Mouse (Mus musculus): ENCODE data around the gene Ptov1. TPM values are rescaled to one million over a fixed set of nuclear protein-coding genes. Genes with fewer than 3 reads are reported as not detected.

The Ptov1 gene
- total and polyA plus RNA-seq, 3 experiments = 46.4 to 168 TPM; not detected in 1

GRCm38 (mm10) chr7:44888256-44889105, 18.9 kb upstream of the Ptov1 start:
- DNase-seq (ENCODE audit: low read depth, low spot score) = no peak
- Histone ChIP-seq H3K4me1 (ENCODE audit: control insufficient read depth in 1 of 2, insufficient read depth in 2 of 2, low read length in 2 of 2) (peaks cover 0 to 16% of the 10 kb centered on the region in 2 experiments; a peak in 2 of 4 replicates), H3K4me3 (ENCODE audit: control insufficient read depth in 1 of 2, insufficient read depth in 1 of 2, low read depth in 2 of 2, low read length in 2 of 2) (no peak overlapping the region), H3K27ac (ENCODE audit: control insufficient read depth, low read depth, low read length) (no peak overlapping the region), H3K9me3 (replicated peaks; ENCODE audit: insufficient read depth, low read length) (no peaks in the 10 kb centered on the region), H3K9ac (ENCODE audit: control insufficient read depth, low read depth, low read length, poor library complexity, severe bottlenecking) (no peak overlapping the region), H3K79me2 (ENCODE audit: control insufficient read depth, insufficient read depth, low read length, poor library complexity) (peaks cover 25% of the 10 kb centered on the region), H3K36me3 (ENCODE audit: control insufficient read depth in 1 of 2, insufficient read depth in 2 of 2, low read length in 2 of 2) (peaks cover 2 to 4% of the 10 kb centered on the region in 2 experiments; a peak in 3 of 4 replicates), H3K27me3 (ENCODE audit: control insufficient read depth in 1 of 2, insufficient read depth in 2 of 2, low read length in 2 of 2) (no peaks in the 10 kb centered on the region)
- no peak for TF ChIP-seq NELFE (IDR thresholded peaks at IDR 0.05; ENCODE audit: low read depth, low read length)
- TF ChIP-seq GATA1 (IDR thresholded peaks at IDR 0.05; ENCODE audit: low read depth, low read length) = no peak

- Histone ChIP-seq H3K27me3 (ENCODE audit: control insufficient read depth in 1 of 2, insufficient read depth in 2 of 2, low read length in 2 of 2) (no peaks in the 10 kb centered on the region), H3K27ac (ENCODE audit: control insufficient read depth, low read depth, low read length) (no peak overlapping the region), H3K4me3 (ENCODE audit: control insufficient read depth in 1 of 2, insufficient read depth in 1 of 2, low read depth in 2 of 2, low read length in 2 of 2) (no peak overlapping the region), H3K36me3 (ENCODE audit: control insufficient read depth in 1 of 2, insufficient read depth in 2 of 2, low read length in 2 of 2) (peaks cover 2 to 4% of the 10 kb centered on the region in 2 experiments; a peak in 2 of 4 replicates), H3K79me2 (ENCODE audit: control insufficient read depth, insufficient read depth, low read length, poor library complexity) (peaks cover 23% of the 10 kb centered on the region), H3K9me3 (replicated peaks; ENCODE audit: insufficient read depth, low read length) (no peaks in the 10 kb centered on the region), H3K9ac (ENCODE audit: control insufficient read depth, low read depth, low read length, poor library complexity, severe bottlenecking) (no peak overlapping the region), H3K4me1 (ENCODE audit: control insufficient read depth in 1 of 2, insufficient read depth in 2 of 2, low read length in 2 of 2) (peaks cover 0 to 14% of the 10 kb centered on the region in 2 experiments; a peak in 2 of 4 replicates)
- DNase-seq (ENCODE audit: low read depth, low spot score) = no peak
- no peak for TF ChIP-seq MAX (IDR thresholded peaks at IDR 0.05; ENCODE audit: low read length)
- no peak for TF ChIP-seq ETS1 (IDR thresholded peaks at IDR 0.05; ENCODE audit: low read depth, low read length)
- no peak for TF ChIP-seq KAT2A (conservative IDR thresholded peaks at IDR 0.05; ENCODE audit: low read depth, low read length)
- no peak for TF ChIP-seq UBTF (IDR thresholded peaks at IDR 0.05; ENCODE audit: borderline replicate concordance, insufficient read depth, low read depth, low read length)
- no peak for TF ChIP-seq ZKSCAN1 (IDR thresholded peaks at IDR 0.05; ENCODE audit: low read depth, low read length)
- TF ChIP-seq GATA1 (IDR thresholded peaks at IDR 0.05; ENCODE audit: low read depth, low read length) = no peak
- no peak for TF ChIP-seq POLR2AphosphoS2 (IDR thresholded peaks at IDR 0.05; ENCODE audit: low read length)
- TF ChIP-seq MYB (IDR thresholded peaks at IDR 0.05; ENCODE audit: low read depth, low read length) = no peak
- TF ChIP-seq ZC3H11A (IDR thresholded peaks at IDR 0.05; ENCODE audit: low read depth, low read length) = no peak
- no peak for TF ChIP-seq RAD21 (IDR thresholded peaks at IDR 0.05; ENCODE audit: low read depth, low read length)
- TF ChIP-seq CHD1 (IDR thresholded peaks at IDR 0.05; ENCODE audit: low read depth, low read length) = no peak
- no peak for TF ChIP-seq JUND (IDR thresholded peaks at IDR 0.05; ENCODE audit: low read depth, low read length)
These were observed 17.4 kb upstream of the Ptov1 start for GRCm38 (mm10) chr7:44886964-44887363.

- Histone ChIP-seq H3K36me3 (ENCODE audit: control insufficient read depth in 1 of 2, insufficient read depth in 2 of 2, low read length in 2 of 2) (peaks cover 0 to 2% of the 10 kb centered on the region in 2 experiments; a peak in 1 of 4 replicates), H3K79me2 (ENCODE audit: control insufficient read depth, insufficient read depth, low read length, poor library complexity) (peaks cover 3% of the 10 kb centered on the region; the same call in 1 of the 2 replicates), H3K27me3 (ENCODE audit: control insufficient read depth in 1 of 2, insufficient read depth in 2 of 2, low read length in 2 of 2) (no peaks in the 10 kb centered on the region), H3K9ac (ENCODE audit: control insufficient read depth, low read depth, low read length, poor library complexity, severe bottlenecking) (no peak overlapping the region), H3K27ac (ENCODE audit: control insufficient read depth, low read depth, low read length) (no peak overlapping the region), H3K4me1 (ENCODE audit: control insufficient read depth in 1 of 2, insufficient read depth in 2 of 2, low read length in 2 of 2) (no peaks in the 10 kb centered on the region), H3K4me3 (ENCODE audit: control insufficient read depth in 1 of 2, insufficient read depth in 1 of 2, low read depth in 2 of 2, low read length in 2 of 2) (no peak overlapping the region), H3K9me3 (replicated peaks; ENCODE audit: insufficient read depth, low read length) (no peaks in the 10 kb centered on the region)
- no peak for TF ChIP-seq MYB (IDR thresholded peaks at IDR 0.05; ENCODE audit: low read depth, low read length)
- no peak for TF ChIP-seq ELF1 (IDR thresholded peaks at IDR 0.05; ENCODE audit: low read depth, low read length)
- no peak for TF ChIP-seq MEF2A (IDR thresholded peaks at IDR 0.05; ENCODE audit: extremely low read depth, insufficient replicate concordance, low read depth, low read length, poor library complexity, severe bottlenecking)
- no peak for TF ChIP-seq NRF1 (IDR thresholded peaks at IDR 0.05; ENCODE audit: insufficient read depth, low read depth, low read length, poor library complexity, severe bottlenecking)
- no peak for TF ChIP-seq ZNF384 (IDR thresholded peaks at IDR 0.05; ENCODE audit: low read depth, low read length)
- TF ChIP-seq KAT2A (conservative IDR thresholded peaks at IDR 0.05; ENCODE audit: low read depth, low read length) = no peak
- no peak for TF ChIP-seq EP300 (IDR thresholded peaks at IDR 0.05; ENCODE audit: low read depth in 1 of 2, low read length in 2 of 2)
- no peak for TF ChIP-seq ZKSCAN1 (IDR thresholded peaks at IDR 0.05; ENCODE audit: low read depth, low read length)
- TF ChIP-seq MAFK (IDR thresholded peaks at IDR 0.05; ENCODE audit: borderline replicate concordance, low read depth, low read length) = no peak
- no peak for TF ChIP-seq E2F4 (IDR thresholded peaks at IDR 0.05; ENCODE audit: borderline replicate concordance, low read depth, low read length)
- TF ChIP-seq TCF12 (IDR thresholded peaks at IDR 0.05; ENCODE audit: low read depth, low read length) = no peak
- TF ChIP-seq GATA1 (IDR thresholded peaks at IDR 0.05; ENCODE audit: low read depth, low read length) = no peak
- no peak for DNase-seq (ENCODE audit: low read depth, low spot score)
These were observed 15.0 kb upstream of the Ptov1 start for GRCm38 (mm10) chr7:44884637-44885036.
